Mouse (Mus musculus): ENCODE data around the gene Trip10.

Trip10 gene

DNA sequence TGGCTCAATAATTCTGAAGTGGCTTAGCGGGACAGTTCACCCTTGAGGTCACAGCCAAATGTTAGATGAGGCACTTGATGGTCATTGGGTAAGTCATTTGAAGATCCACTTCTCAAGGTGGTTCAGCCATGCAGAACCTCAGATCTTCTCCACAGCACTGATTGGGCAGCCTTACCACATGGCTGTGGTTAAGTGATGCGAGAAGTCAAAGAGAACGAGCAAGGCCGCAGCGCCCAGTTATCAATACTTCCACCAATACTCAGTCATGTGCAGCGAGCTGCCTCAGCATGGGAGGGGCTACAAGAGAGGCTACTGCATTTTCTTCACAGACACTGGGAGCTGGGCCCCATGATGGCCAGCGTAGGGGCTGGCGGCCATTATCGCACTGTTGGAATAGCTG lies 43.7 kb downstream of the Trip10 start:
- DNase-seq, result no peak

GRCm38 (mm10) chr17:57295935-57296334 lies 46.7 kb downstream of the Trip10 start:
- peak; percentile 76 for DNase-seq

GRCm38 (mm10) chr17:57297040-57297439 lies 47.8 kb downstream of the Trip10 start:
- no peak for DNase-seq

- DNase-seq, result no peak
These were observed 56.3 kb downstream of the Trip10 start for GRCm38 (mm10) chr17:57305593-57305992.

DNA sequence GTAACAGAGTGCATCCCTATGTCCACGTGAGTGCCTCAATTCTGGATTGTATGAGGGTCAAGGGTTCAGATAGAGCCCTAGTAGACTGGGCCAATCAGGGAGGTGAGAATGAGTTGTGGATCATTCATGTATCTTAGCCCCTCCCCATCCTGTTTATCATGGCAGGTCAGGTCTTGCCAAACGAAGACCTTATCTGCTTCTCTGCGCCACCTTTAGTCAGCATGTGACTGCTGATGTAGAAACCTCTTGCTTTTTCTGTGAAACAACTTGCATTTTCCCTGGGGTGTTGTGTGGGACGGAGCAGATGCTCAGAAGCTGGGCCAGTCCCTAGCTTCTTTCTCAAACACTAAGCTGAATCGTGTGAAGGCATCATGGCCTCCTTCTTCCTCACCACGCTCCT lies 57.8 kb downstream of the Trip10 start:
- DNase-seq, result no peak

GRCm38 (mm10) chr17:57311801-57312200 lies 62.5 kb downstream of the Trip10 start:
- DNase-seq, result no peak

Data from kidney, adult 11 months (tissue).